Mouse (Mus musculus): ENCODE data around the gene Synm.

GRCm38 (mm10) chr7:67700846-67701245 lies 58.7 kb downstream of the Synm start:
- no peak for TF ChIP-seq FLI1 (IDR thresholded peaks at IDR 0.05; ENCODE audit: low read length)
- no peak for TF ChIP-seq GATA1 (IDR thresholded peaks at IDR 0.05; ENCODE audit: borderline replicate concordance, low read length)
